Mouse (Mus musculus) CH12.LX (cell line): ENCODE results near the gene 2810021J22Rik. TPM values are rescaled to one million over a fixed set of nuclear protein-coding genes. Genes with fewer than 3 reads are reported as not detected.
A peak's percentile ranks its signal among the peaks of the same experiment; 100 is the strongest.

ENCODE experiments used
- DNase-seq: peaks from one replicate; pipeline ENCODE4 v3.0.0-alpha.2; 2013; ENCODE audit errors: extremely low read depth
- H3K27ac ChIP-seq: 2 replicates; pipeline ENCODE4 v1.5.1; 2012; ENCODE audit warnings: low read depth, mild to moderate bottlenecking, control low read depth, moderate library complexity; ENCODE audit not compliant: insufficient read depth
- H3K27me3 ChIP-seq: replicated peaks from 2 replicates; pipeline ENCODE3; 2012; ENCODE audit warnings: inconsistent platforms
- H3K36me3 ChIP-seq, 2 experiments: replicated peaks in 1 of 2; 2 replicates each; pipeline versions ENCODE3 to v1.6.1; 2012; ENCODE audit warnings: inconsistent platforms in 1 of 2, low read length in 1 of 2, mild to moderate bottlenecking in 1 of 2, mixed read lengths in 1 of 2, moderate library complexity in 1 of 2; ENCODE audit not compliant: control insufficient read depth in 1 of 2, insufficient read depth in 1 of 2
- H3K4me1 ChIP-seq, 2 experiments: 2 replicates each; pipeline ENCODE4 v1.6.1; 2012; ENCODE audit warnings: inconsistent platforms in 1 of 2, moderate library complexity in 1 of 2; ENCODE audit not compliant: insufficient read depth in 2 of 2, control insufficient read depth in 1 of 2
- H3K4me2 ChIP-seq: 2 replicates; pipeline ENCODE4 v1.6.1; 2012; ENCODE audit warnings: low read depth, mild to moderate bottlenecking, control low read depth; ENCODE audit not compliant: poor library complexity, insufficient read depth, severe bottlenecking
- H3K4me3 ChIP-seq, 3 experiments: fragments of 150-350 bp in 1 of 3; sonication (generic) in 1 of 3; replicated peaks in 1 of 3; 2 replicates each; pipeline versions ENCODE3 to v1.5.1; 2011 to 2012; ENCODE audit warnings: low read depth in 2 of 3, low read length in 2 of 3, mild to moderate bottlenecking in 2 of 3, moderate library complexity in 2 of 3, control low read depth in 1 of 3, improper control_type of control experiment in 1 of 3, inconsistent platforms in 1 of 3, mixed read lengths in 1 of 3; ENCODE audit not compliant: poor library complexity in 1 of 3
- H3K79me2 ChIP-seq: replicated peaks from 2 replicates; pipeline ENCODE4 v1.6.1; 2012; ENCODE audit warnings: mild to moderate bottlenecking, moderate library complexity; ENCODE audit not compliant: control insufficient read depth, poor library complexity, insufficient read depth, severe bottlenecking; ENCODE audit errors: extremely low read depth
- H3K9ac ChIP-seq: 2 replicates; pipeline ENCODE4 v1.6.1; 2012; ENCODE audit warnings: low read depth, mild to moderate bottlenecking, control low read depth, moderate library complexity; ENCODE audit not compliant: insufficient read depth
- H3K9me3 ChIP-seq: replicated peaks from 2 replicates; pipeline ENCODE3; 2012; ENCODE audit warnings: low read length, inconsistent platforms, mixed read lengths
- CHD1 ChIP-seq: IDR thresholded peaks from 2 replicates; pipeline ENCODE4 v1.6.1; 2012; ENCODE audit warnings: low read depth, low read length, improper control_type of control experiment, inconsistent platforms
- CHD2 ChIP-seq: IDR thresholded peaks from 2 replicates; pipeline ENCODE4 v1.6.1; 2011; ENCODE audit warnings: low read length, improper control_type of control experiment
- CTCF ChIP-seq, 2 experiments: IDR thresholded peaks in 1 of 2; conservative IDR thresholded peaks in 1 of 2; 2 replicates each; pipeline ENCODE4 v1.5.1; 2011 to 2012; ENCODE audit warnings: low read depth in 2 of 2, low read length in 2 of 2, improper control_type of control experiment in 1 of 2, inconsistent platforms in 1 of 2, mild to moderate bottlenecking in 1 of 2, moderate library complexity in 1 of 2
- MAFK ChIP-seq: IDR thresholded peaks from 2 replicates; pipeline ENCODE4 v1.6.1; 2011; ENCODE audit warnings: low read length, improper control_type of control experiment; ENCODE audit not compliant: insufficient replicate concordance
- MAZ ChIP-seq: IDR thresholded peaks from 2 replicates; pipeline ENCODE4 v1.6.1; 2012; ENCODE audit warnings: low read depth, mild to moderate bottlenecking, inconsistent platforms, low read length, improper control_type of control experiment, moderate library complexity
- MXI1 ChIP-seq: IDR thresholded peaks from 2 replicates; pipeline ENCODE4 v1.6.1; 2011; ENCODE audit warnings: mild to moderate bottlenecking, low read depth, low read length, improper control_type of control experiment
- PAX5 ChIP-seq: IDR thresholded peaks from 2 replicates; pipeline ENCODE4 v1.6.1; 2012; ENCODE audit warnings: low read length, inconsistent platforms, mixed read lengths
- RAD21 ChIP-seq: IDR thresholded peaks from 2 replicates; pipeline ENCODE4 v1.6.1; 2011; ENCODE audit warnings: low read depth, mild to moderate bottlenecking, low read length, improper control_type of control experiment, moderate library complexity
- RCOR1 ChIP-seq: conservative IDR thresholded peaks from 2 replicates; pipeline ENCODE4 v1.6.1; 2012; ENCODE audit warnings: low read depth, mild to moderate bottlenecking, inconsistent platforms, low read length, improper control_type of control experiment
- SIN3A ChIP-seq: IDR thresholded peaks from 2 replicates; pipeline ENCODE4 v1.6.1; 2012; ENCODE audit warnings: low read length, improper control_type of control experiment, inconsistent platforms
- SMC3 ChIP-seq: IDR thresholded peaks from 2 replicates; pipeline ENCODE4 v1.6.1; 2011; ENCODE audit warnings: low read depth, low read length, improper control_type of control experiment
- TBP ChIP-seq: conservative IDR thresholded peaks from 2 replicates; pipeline ENCODE4 v1.6.1; 2011; ENCODE audit warnings: low read depth, low read length, improper control_type of control experiment
- ZNF384 ChIP-seq: IDR thresholded peaks from 2 replicates; pipeline ENCODE4 v1.6.1; 2012; ENCODE audit warnings: low read depth, low read length, improper control_type of control experiment, inconsistent platforms
- dilution Hi-C: fragments of 300-500 bp; cut with MboI; formaldehyde crosslinking; loops from 2 replicates; pipeline ENCODE4 v1.14.3; 2020; ENCODE audit warnings: low sequenced_read_pairs; ENCODE audit not compliant: extremely low pct_unique_long_range_greater_than_20kb, extremely low pct_ligation_motif_present
- in situ Hi-C: fragments of 300-500 bp; cut with MboI; formaldehyde crosslinking; loops from 3 replicates; pipeline ENCODE4 v1.14.3; 2019; ENCODE audit warnings: low sequenced_read_pairs, low pct_ligation_motif_present, low pct_unique_long_range_greater_than_20kb, mixed read lengths
- polyA plus RNA-seq: library from polyadenylated mRNA; unstranded; fragments of >175 nt; gene quantifications from 2 replicates; pipeline ENCODE4 v1.2.1, GENCODE M21; 2012; ENCODE audit warnings: low read depth; ENCODE audit not compliant: insufficient read length
- total RNA-seq, 2 experiments: library from RNA; depleted of rRNA; stranded (reverse); fragments of 300-350 nt in 1 of 2; fragments of >200 nt in 1 of 2; gene quantifications; 2 replicates each; pipeline ENCODE4 v1.2.3; 2012 to 2014

2810021J22Rik gene
- total and polyA plus RNA-seq, 3 experiments: 3.3 to 4.8 (median 3.4) TPM

- H3K4me1 ChIP-seq: peaks cover 9 to 32% of the 10 kb centered on the region in 2 experiments
- H3K9me3 ChIP-seq: no peaks in the 10 kb centered on the region
- peaks cover 9% of the 10 kb centered on the region for H3K27me3 ChIP-seq
- H3K36me3 ChIP-seq: peaks cover 16 to 26% of the 10 kb centered on the region in 2 experiments
- dilution Hi-C loops (no loop called here), in situ Hi-C loops (no loop called here)
- peak overlapping the region; percentile 62 to 82 (median 69) for H3K4me3 ChIP-seq
- peak overlapping the region; percentile 55; the same call in 1 of the 2 replicates for H3K9ac ChIP-seq
- H3K27ac ChIP-seq: no peak overlapping the region
- H3K79me2 ChIP-seq: peaks cover 4% of the 10 kb centered on the region; the same call in 1 of the 2 replicates
- TF ChIP-seq CHD2 (no peak), PAX5 (no peak), SIN3A (peak; percentile 81; the same call in 1 of the 2 replicates), CHD1 (peak; percentile 28; the same call in 1 of the 2 replicates), CTCF (conservative IDR thresholded peaks at IDR 0.05 in 1 of 2, IDR thresholded peaks at IDR 0.05 in 1 of 2; ENCODE audit: low read depth in 2 of 2, low read length in 2 of 2) (no peak), RCOR1 (no peak), MAFK (no peak), MXI1 (peak; percentile 81; the same call in 1 of the 2 replicates)
- peak overlapping the region; percentile 32; the same call in 1 of the 2 replicates for H3K4me2 ChIP-seq
- DNase-seq: no peak
These were observed 37.3 kb downstream of the 2810021J22Rik start for GRCm38 (mm10) chr11:58904410-58904718.

GRCm38 (mm10) chr11:58904838-58905237 lies 37.8 kb downstream of the 2810021J22Rik start:
- H3K4me3 ChIP-seq: peak overlapping the region in 1 of 3 experiments; percentile 82
- H3K27ac ChIP-seq: no peak overlapping the region
- peaks cover 9 to 32% of the 10 kb centered on the region in 2 experiments for H3K4me1 ChIP-seq
- H3K9me3 ChIP-seq: no peaks in the 10 kb centered on the region
- no peak overlapping the region for H3K9ac ChIP-seq
- dilution Hi-C loops: no loop called here
- peaks cover 12% of the 10 kb centered on the region for H3K27me3 ChIP-seq
- 0 out of 2 replicates have a peak, but pooled peaks have one; percentile 34 for TF ChIP-seq TBP
- TF ChIP-seq SMC3: no peak
- peak; percentile 95 for TF ChIP-seq ZNF384
- peak; percentile 81 for DNase-seq
- 0 out of 2 replicates have a peak overlapping the region, but pooled peaks have one; percentile 32 for H3K4me2 ChIP-seq
- H3K36me3 ChIP-seq: peaks cover 16 to 24% of the 10 kb centered on the region in 2 experiments
- in situ Hi-C loops: no loop called here
- peaks cover 4% of the 10 kb centered on the region; the same call in 1 of the 2 replicates for H3K79me2 ChIP-seq

DNA sequence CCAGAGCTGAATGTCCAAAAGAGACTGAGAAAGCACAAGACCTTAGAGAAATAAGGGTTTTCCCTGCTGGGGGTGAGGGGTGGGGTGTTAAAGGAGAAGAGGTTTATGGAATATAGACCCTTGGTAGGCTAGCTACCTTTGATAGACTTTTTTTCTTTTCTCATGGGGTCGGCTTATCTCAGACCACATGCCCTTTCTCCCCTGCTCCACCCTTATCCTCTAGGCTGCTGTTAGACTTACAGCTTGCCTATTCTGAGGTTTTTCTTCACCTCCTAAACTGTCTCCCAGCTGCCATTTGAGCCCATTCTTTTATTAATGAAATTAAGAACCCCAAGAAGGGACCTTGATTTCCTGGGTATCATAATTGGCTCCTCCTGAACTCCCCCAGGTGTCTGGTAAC lies 46.8 kb downstream of the 2810021J22Rik start:
- no peak overlapping the region for H3K27ac ChIP-seq

More for the DNA sequence above, 46.8 kb downstream of the 2810021J22Rik start:
- Histone ChIP-seq H3K36me3 (no peaks in the 10 kb centered on the region), H3K79me2 (no peaks in the 10 kb centered on the region), H3K4me1 (peaks cover 6 to 12% of the 10 kb centered on the region in 2 experiments), H3K4me3 (no peak overlapping the region), H3K9me3 (no peaks in the 10 kb centered on the region), H3K27me3 (peaks cover 77% of the 10 kb centered on the region), H3K9ac (no peak overlapping the region), H3K4me2 (no peak overlapping the region)
- dilution Hi-C loops (no loop called here), in situ Hi-C loops (no loop called here)
- no peak for DNase-seq
- TF ChIP-seq RAD21 (no peak), MAZ (no peak)
